Mouse (Mus musculus) hindlimb bud, embryonic 11.5 days (tissue): Measurements from ENCODE around the gene Ggt7.
"Not testable (repeated sequence)": the region's sequence is repeated elsewhere in the genome, so short reads cannot be mapped to it uniquely, and the experiment has no call there.

Source experiments
- DNase-seq: peaks from one replicate; pipeline ENCODE4 v3.0.0-alpha.2; 2012; ENCODE audit warnings: low read depth, low spot score; ENCODE audit errors: extremely low spot score

Ggt7 gene

GRCm38 (mm10) chr2:155517455-155518423, at the start of gene Ggt7, which contains the start of gene Acss2:
Gene Ggt7 (minus strand): TSS chr2:155518237.
Gene Acss2 (plus strand): TSS chr2:155517948.
- peak; percentile 79 for DNase-seq

GRCm38 (mm10) chr2:155567751-155568150, 49.7 kb upstream of the Ggt7 start:
- DNase-seq: no peak

GRCm38 (mm10) chr2:155562934-155563333, 44.9 kb upstream of the Ggt7 start:
- DNase-seq: no peak

- DNase-seq: no peak
These were observed 44.2 kb upstream of the Ggt7 start for GRCm38 (mm10) chr2:155562209-155562608.

GRCm38 (mm10) chr2:155554426-155554985, 36.5 kb upstream of the Ggt7 start:
- DNase-seq: no peak

- DNase-seq: no peak
These were observed 34.9 kb upstream of the Ggt7 start for GRCm38 (mm10) chr2:155552949-155553354.

GRCm38 (mm10) chr2:155552336-155552735, 34.3 kb upstream of the Ggt7 start:
- no peak for DNase-seq

- no peak for DNase-seq
These were observed 28.9 kb upstream of the Ggt7 start for GRCm38 (mm10) chr2:155546955-155547354.

- no peak for DNase-seq
These were observed 22.9 kb upstream of the Ggt7 start for GRCm38 (mm10) chr2:155540822-155541458.

- DNase-seq: no peak
These were observed 21.7 kb upstream of the Ggt7 start for GRCm38 (mm10) chr2:155539696-155540095.

- DNase-seq: not testable (repeated sequence)
These were observed 20.5 kb upstream of the Ggt7 start for GRCm38 (mm10) chr2:155538463-155539057.

- no peak for DNase-seq
These were observed 19.9 kb upstream of the Ggt7 start for GRCm38 (mm10) chr2:155537761-155538462.

- DNase-seq: no peak
These were observed 18.3 kb upstream of the Ggt7 start for GRCm38 (mm10) chr2:155536292-155536691.

GRCm38 (mm10) chr2:155527367-155527766, 9.3 kb upstream of the Ggt7 start:
- DNase-seq: no peak

- DNase-seq: no peak
These were observed 6.3 kb upstream of the Ggt7 start for GRCm38 (mm10) chr2:155524378-155524777.

- DNase-seq: no peak
These were observed 5.7 kb upstream of the Ggt7 start for GRCm38 (mm10) chr2:155523706-155524105.

- DNase-seq: peak; percentile 8
These were observed 664 bp upstream of the Ggt7 start for GRCm38 (mm10) chr2:155518531-155519270.

GRCm38 (mm10) chr2:155515941-155516340, 2.1 kb downstream of the Ggt7 start:
- DNase-seq: peak; percentile 37

- DNase-seq: no peak
These were observed 3.4 kb downstream of the Ggt7 start for GRCm38 (mm10) chr2:155514666-155515065.

- no peak for DNase-seq
These were observed 4.5 kb downstream of the Ggt7 start for GRCm38 (mm10) chr2:155513543-155513942.
